Mouse (Mus musculus): ENCODE results near the gene Ffar3. TPM values are rescaled to one million over a fixed set of nuclear protein-coding genes. Genes with fewer than 3 reads are reported as not detected.
"Not testable (repeated sequence)": the region's sequence is repeated elsewhere in the genome, so short reads cannot be mapped to it uniquely, and the experiment has no call there.

Ffar3 gene
- total RNA-seq, 2 experiments from 2014 or later, result not detected

DNA sequence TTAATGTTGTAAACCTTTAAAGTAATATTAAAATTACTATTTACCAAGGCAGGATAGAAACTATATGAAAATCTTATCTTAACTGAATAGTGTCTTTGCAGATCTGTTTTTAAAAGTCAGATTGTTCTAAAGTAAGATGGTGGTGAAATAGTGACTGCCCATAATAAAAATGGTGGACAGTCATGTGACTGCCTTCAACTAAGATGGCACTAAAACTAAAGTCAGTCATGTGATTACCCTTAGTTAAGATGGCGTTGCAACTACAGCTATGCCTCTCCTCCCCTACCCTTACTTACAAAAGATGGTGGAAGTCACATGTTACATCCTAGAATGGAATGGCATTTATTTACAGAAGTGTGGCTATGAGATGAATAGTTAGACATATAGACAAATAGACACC is 4.6 kb downstream of the Ffar3 start:
- intact Hi-C loops (cut with DNase I), result no loop called here
- DNase-seq (ENCODE audit: extremely low spot score in 1 of 2, low spot score in 2 of 2), result no peak

DNA sequence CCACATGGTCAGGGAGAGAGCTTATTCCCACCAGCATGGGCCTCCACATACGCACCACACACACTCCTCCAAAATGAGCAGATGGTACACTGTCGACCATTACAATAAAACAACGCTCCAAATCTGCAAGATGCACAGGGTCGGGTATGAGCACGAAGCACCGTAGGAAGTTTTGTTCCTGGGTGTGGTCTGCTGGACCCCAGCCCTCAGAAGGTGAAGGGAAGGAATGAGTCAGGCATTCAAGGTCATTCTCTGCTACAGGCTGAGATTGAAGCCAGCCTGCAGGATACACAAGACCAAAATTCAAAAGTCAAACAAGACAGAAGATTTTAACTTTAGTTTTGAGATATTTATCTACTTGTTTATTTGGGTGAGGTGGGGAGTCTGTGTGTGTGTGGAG is 8.0 kb downstream of the Ffar3 start:
- intact Hi-C loops (cut with DNase I), result no loop called here
- DNase-seq (ENCODE audit: extremely low spot score in 1 of 2, low spot score in 2 of 2), result no peak

DNA sequence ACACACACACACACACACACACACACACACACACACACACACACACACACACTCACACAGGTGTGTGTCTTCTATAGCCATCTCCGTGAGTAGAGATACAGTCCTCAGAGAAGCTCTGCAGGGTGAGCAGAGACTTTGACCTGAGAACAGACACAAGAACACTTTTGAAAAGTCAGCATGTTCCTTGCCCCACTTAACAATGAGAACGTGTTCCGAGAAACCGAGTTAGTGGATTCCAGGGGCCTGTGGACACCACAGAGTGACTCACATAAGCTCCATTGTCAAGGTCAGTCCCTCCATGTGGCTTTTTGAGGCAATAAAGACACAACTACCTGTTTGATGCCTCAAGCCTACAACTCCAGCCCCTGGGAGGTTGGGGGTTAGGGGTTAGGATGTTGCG is 8.6 kb downstream of the Ffar3 start:
- intact Hi-C loops (cut with DNase I), result no loop called here
- DNase-seq (ENCODE audit: extremely low spot score in 1 of 2, low spot score in 2 of 2), result no peak

GRCm38 (mm10) chr7:30846505-30847053 is 9.4 kb downstream of the Ffar3 start:
- intact Hi-C loops (cut with DNase I), result no loop called here
- no peak for DNase-seq (ENCODE audit: extremely low spot score in 1 of 2, low spot score in 2 of 2)

- intact Hi-C loops (cut with DNase I), result no loop called here
- no peak for DNase-seq (ENCODE audit: extremely low spot score in 1 of 2, low spot score in 2 of 2)
Observed at GRCm38 (mm10) chr7:30844676-30845297, 11.2 kb downstream of the Ffar3 start.

DNA sequence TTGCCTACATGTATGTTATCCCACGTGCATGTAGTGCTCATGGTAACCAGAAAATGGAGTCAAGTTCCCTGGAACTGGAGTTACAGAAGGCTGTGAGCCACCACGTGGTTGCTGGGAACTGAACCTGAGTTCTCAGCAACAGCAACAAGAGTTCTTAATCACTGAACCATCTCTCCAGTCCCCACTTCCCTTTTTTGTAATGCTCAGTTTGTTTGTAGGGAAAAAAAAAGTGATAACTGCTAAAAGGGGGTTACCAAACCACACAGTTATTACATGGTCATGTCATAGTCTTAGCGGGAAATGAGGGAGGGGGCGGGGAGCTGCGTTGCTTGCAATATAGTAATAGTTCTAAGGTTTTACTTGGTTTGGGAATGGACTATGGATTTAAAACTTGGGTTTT is 13.9 kb downstream of the Ffar3 start:
- intact Hi-C loops (cut with DNase I), result no loop called here
- no peak for DNase-seq (ENCODE audit: extremely low spot score in 1 of 2, low spot score in 2 of 2)

- intact Hi-C loops (cut with DNase I), result no loop called here
- DNase-seq (ENCODE audit: extremely low spot score in 1 of 2, low spot score in 2 of 2), result no peak
Observed at GRCm38 (mm10) chr7:30841379-30841778, 14.6 kb downstream of the Ffar3 start.

DNA sequence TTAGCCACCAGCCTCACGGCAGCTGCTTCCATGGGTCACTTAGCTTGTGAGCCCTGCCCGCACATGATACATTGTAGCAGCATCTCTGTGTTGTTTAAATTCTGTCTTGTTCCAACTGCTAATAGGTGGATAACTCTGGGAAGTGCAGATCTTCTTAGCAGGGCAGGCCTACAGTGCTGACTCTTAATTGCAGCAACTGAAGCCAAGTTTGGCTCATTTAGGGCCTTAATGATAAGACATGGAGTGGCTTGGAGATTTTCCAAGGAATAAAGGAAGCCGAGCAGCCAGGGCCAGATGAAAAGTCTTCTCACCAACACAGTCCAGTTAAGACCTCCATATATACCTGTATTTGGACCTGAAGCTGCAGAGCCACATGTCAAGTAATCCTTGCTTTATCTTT is 15.7 kb downstream of the Ffar3 start:
- intact Hi-C loops (cut with DNase I), result no loop called here
- no peak for DNase-seq (ENCODE audit: extremely low spot score in 1 of 2, low spot score in 2 of 2)

DNA sequence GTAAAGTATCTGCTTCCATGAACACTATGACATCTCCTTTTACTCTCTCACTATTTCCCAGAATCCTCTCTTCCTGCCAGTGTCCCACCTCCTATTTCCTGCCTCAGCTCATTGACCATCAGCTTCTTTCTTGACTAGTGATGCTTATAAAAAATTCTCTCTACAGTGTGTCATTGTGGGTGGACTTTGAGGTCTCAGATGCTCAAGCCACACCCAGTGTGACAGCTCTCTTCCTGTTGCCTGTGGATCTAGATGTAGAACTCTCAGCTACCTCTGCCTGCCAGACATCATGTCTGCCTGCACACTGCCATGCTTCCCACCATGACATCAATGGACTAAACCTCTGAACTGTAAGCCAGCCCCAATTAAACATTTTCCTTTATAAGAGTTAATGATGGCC is 18.7 kb downstream of the Ffar3 start:
- intact Hi-C loops (cut with DNase I), result no loop called here
- no peak for DNase-seq (ENCODE audit: extremely low spot score in 1 of 2, low spot score in 2 of 2)

GRCm38 (mm10) chr7:30832684-30833083 is 23.3 kb downstream of the Ffar3 start:
- intact Hi-C loops (cut with DNase I); DNase-seq (ENCODE audit: extremely low spot score in 1 of 2, low spot score in 2 of 2): not testable (repeated sequence)

DNA sequence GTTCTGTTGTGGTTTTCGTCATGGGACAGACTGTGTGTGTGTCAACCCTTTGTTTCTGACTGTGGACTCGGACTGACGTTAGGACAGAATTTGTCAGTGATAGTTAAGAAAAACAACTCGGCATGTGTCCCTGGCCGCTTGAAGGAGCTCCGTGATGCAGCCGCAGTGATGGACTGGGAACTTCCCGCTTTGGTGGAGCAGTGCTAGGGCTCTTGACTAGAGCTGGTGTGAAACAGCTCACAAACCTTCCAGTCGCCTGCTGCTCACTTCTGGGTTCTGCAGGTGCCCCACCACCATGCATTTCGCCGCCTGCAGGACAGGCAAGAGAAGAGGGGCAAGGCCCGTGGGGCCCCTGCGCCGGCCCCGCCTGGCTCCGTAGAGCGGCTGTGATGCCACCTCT is 23.7 kb downstream of the Ffar3 start:
- intact Hi-C loops (cut with DNase I), result no loop called here

GRCm38 (mm10) chr7:30829428-30829827 is 26.6 kb downstream of the Ffar3 start:
- no peak for DNase-seq (ENCODE audit: extremely low spot score in 1 of 2, low spot score in 2 of 2)
- intact Hi-C loops (cut with DNase I), result no loop called here

More for the DNA sequence above, 23.7 kb downstream of the Ffar3 start:
- DNase-seq (ENCODE audit: extremely low spot score in 1 of 2, low spot score in 2 of 2), result no peak

DNA sequence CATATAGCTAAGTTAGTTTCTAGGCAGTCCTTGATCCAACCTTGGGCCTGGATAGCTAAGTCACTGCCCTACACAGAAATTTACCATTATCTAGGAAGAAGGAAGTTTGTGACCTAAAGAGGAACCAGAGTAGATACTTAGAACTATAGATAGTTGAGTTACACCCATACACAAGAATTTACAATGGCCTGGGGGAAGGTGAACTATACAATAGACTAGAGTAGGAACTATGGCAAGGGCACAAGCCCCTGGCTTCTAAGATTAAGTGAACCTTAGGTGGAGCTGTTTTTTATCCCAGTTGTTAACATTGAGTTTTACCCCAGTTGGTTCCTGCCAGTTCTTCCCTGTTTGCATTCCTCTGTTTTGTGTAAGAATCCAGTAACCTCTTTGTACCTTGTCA is 27.1 kb downstream of the Ffar3 start:
- intact Hi-C loops (cut with DNase I); DNase-seq (ENCODE audit: extremely low spot score in 1 of 2, low spot score in 2 of 2): not testable (repeated sequence)

- no peak for DNase-seq (ENCODE audit: extremely low spot score in 1 of 2, low spot score in 2 of 2)
- intact Hi-C loops (cut with DNase I), result no loop called here
Observed at GRCm38 (mm10) chr7:30826660-30827059, 29.3 kb downstream of the Ffar3 start.

DNA sequence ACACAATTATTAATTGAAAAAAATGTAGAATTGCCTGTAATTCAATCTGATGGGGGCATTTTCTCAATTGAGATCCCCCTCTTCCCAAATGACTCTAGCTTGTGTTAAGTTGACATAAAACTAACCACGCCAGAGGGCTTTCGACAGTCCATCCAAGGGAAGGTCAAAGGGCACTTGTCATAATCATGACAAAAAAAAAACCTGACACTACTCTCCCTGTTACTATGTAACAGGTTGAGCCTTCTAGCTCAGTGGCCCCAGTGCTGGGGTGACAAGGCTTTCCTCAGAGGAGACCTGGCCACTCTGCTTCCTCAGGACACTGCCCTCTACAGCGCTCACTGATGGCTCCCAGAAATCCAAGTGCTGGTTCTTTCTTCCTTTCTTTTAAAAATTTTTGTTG is 31.7 kb downstream of the Ffar3 start:
- intact Hi-C loops (cut with DNase I), result no loop called here

GRCm38 (mm10) chr7:30823675-30824074 is 32.3 kb downstream of the Ffar3 start, which contains the start of gene Ffar2:
Gene Ffar2 (minus strand): TSS chr7:30823775.
- DNase-seq (ENCODE audit: extremely low spot score in 1 of 2, low spot score in 2 of 2), result no peak
- intact Hi-C loops (cut with DNase I), result no loop called here

More for the DNA sequence above, 31.7 kb downstream of the Ffar3 start:
- DNase-seq (ENCODE audit: extremely low spot score in 1 of 2, low spot score in 2 of 2), result no peak

- DNase-seq (ENCODE audit: extremely low spot score in 1 of 2, low spot score in 2 of 2), result no peak
- intact Hi-C loops (cut with DNase I), result no loop called here
Observed at GRCm38 (mm10) chr7:30821532-30821931, 34.4 kb downstream of the Ffar3 start.

DNA sequence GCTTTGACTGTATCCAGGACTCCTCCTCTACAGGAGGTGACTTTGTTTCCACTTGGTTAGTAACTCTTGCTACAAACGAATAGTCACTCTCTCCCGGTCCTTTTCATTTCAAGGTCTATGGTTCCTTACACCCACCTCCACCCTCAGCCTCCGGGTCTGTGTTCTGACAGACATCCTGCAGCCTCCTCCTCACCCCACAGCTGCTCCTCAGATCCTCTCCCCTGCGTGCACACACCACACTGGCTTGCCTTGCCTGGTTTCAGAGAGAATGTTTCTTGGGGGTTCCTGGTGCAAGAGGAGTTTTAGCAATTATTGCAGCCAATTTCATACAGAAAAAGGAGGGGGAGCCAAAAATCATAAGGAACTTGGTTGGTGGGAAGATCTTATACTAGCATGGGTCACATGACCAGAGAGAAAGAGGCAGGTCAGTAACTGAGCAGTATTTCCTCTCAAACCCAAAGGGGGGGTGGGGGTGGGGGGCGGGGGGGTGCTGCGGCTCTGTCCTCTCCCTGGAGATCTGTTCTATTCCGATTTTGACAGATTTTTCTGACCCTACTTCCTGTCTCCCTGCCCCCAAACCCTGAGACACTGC is 35.0 kb downstream of the Ffar3 start:
- no peak for DNase-seq (ENCODE audit: extremely low spot score in 1 of 2, low spot score in 2 of 2)
- intact Hi-C loops (cut with DNase I), result no loop called here

GRCm38 (mm10) chr7:30820131-30820530 is 35.8 kb downstream of the Ffar3 start:
- intact Hi-C loops (cut with DNase I), result no loop called here
- DNase-seq (ENCODE audit: extremely low spot score in 1 of 2, low spot score in 2 of 2), result no peak

- no peak for DNase-seq (ENCODE audit: extremely low spot score in 1 of 2, low spot score in 2 of 2)
- intact Hi-C loops (cut with DNase I), result no loop called here
Observed at GRCm38 (mm10) chr7:30812291-30812807, 43.6 kb downstream of the Ffar3 start.
